Mouse (Mus musculus): ENCODE results near the gene Ttc29.

Gene Ttc29

GRCm38 (mm10) chr8:78442781-78443180 is 229.7 kb downstream of the Ttc29 start:
- Histone ChIP-seq H3K36me3 (ENCODE audit: control insufficient read depth, insufficient read depth, low read length, poor library complexity, severe bottlenecking) (no peaks in the 10 kb centered on the region), H3K27me3 (ENCODE audit: control insufficient read depth, insufficient read depth, low read length, poor library complexity, severe bottlenecking) (peaks cover 5% of the 10 kb centered on the region)
- DNase-seq (ENCODE audit: low read depth, low spot score), result no peak

Measured in splenic B cell, adult 2 months (primary cell).